Mouse (Mus musculus) neural tube, embryonic 11.5 days (tissue): ENCODE measurements around the gene Nuak2. TPM values are rescaled to one million over a fixed set of nuclear protein-coding genes. Genes with fewer than 3 reads are reported as not detected.

Source experiments
- ATAC-seq: fragments of 200-750 bp; cut with Nextera tagmentation; 2 replicates; pipeline ENCODE4 v1.8.0; 2017; ENCODE audit warnings: moderate number of reproducible peaks, mild to moderate bottlenecking, moderate TSS enrichment, moderate library complexity; ENCODE audit not compliant: insufficient read depth, low FRiP score, low TSS enrichment
- DNase-seq: peaks from one replicate; pipeline ENCODE4 v3.0.0-alpha.2; 2015; ENCODE audit warnings: low spot score
- H3K27ac ChIP-seq: fragments of 300-500 bp; sonication (generic); 2 replicates; pipeline ENCODE4 v1.5.1; 2014; ENCODE audit warnings: low read depth, mild to moderate bottlenecking, low read length
- H3K27me3 ChIP-seq: fragments of 300-500 bp; sonication (generic); 2 replicates; pipeline ENCODE4 v1.6.1; 2014; ENCODE audit warnings: mild to moderate bottlenecking, low read length, mixed read lengths; ENCODE audit not compliant: control insufficient read depth, insufficient read depth
- H3K36me3 ChIP-seq: fragments of 300-500 bp; sonication (generic); 2 replicates; pipeline ENCODE4 v1.6.1; 2014; ENCODE audit warnings: mild to moderate bottlenecking, low read length, moderate library complexity, mixed read lengths; ENCODE audit not compliant: control insufficient read depth, insufficient read depth
- H3K4me1 ChIP-seq: fragments of 300-500 bp; sonication (generic); 2 replicates; pipeline ENCODE4 v1.6.1; 2014; ENCODE audit warnings: low read length, mixed read lengths; ENCODE audit not compliant: control insufficient read depth, insufficient read depth
- H3K4me2 ChIP-seq: fragments of 300-500 bp; sonication (generic); 2 replicates; pipeline ENCODE4 v1.6.1; 2014; ENCODE audit warnings: low read depth, mild to moderate bottlenecking, moderate library complexity
- H3K4me3 ChIP-seq: fragments of 300-500 bp; sonication (generic); 2 replicates; pipeline ENCODE4 v1.5.1; 2014; ENCODE audit warnings: low read depth, low read length
- H3K9ac ChIP-seq: fragments of 300-500 bp; sonication (generic); 2 replicates; pipeline ENCODE4 v1.6.1; 2014; ENCODE audit warnings: mild to moderate bottlenecking, low read length
- H3K9me3 ChIP-seq: fragments of 300-500 bp; sonication (generic); 2 replicates; pipeline ENCODE4 v1.6.1; 2016; ENCODE audit warnings: low read length; ENCODE audit not compliant: control insufficient read depth
- WGBS: fragments of 180-500 bp; shearing (Covaris S2); extraction: QIAGEN DNeasy Blood & Tissue Kit; methylation state at CpG from one replicate; pipeline ENCODE4 v1.1.7; 2014; 5-methylcytosine and 5-hydroxymethylcytosine counted together
- polyA plus RNA-seq: library from polyadenylated mRNA; unstranded; fragments of >200 nt; fragmentation: Nextera tagmentation; extraction: Ambion mirVana; gene quantifications from 2 replicates; pipeline ENCODE4 v1.2.1, GENCODE M21; 2014

Nuak2 gene
- polyA plus RNA-seq, 1 experiment from 2014 or later = 24.4 TPM

- H3K9me3 ChIP-seq = no peaks in the 10 kb centered on the region
- no peak overlapping the region for H3K4me3 ChIP-seq
- WGBS = 69% methylated on average over 1 of the region's 1 CpGs
- no peak for DNase-seq
- no peak overlapping the region for H3K9ac ChIP-seq
- no peak overlapping the region for H3K27ac ChIP-seq
- no peak for ATAC-seq
- H3K4me2 ChIP-seq = no peak overlapping the region
- peaks cover 5% of the 10 kb centered on the region; the same call in 1 of the 2 replicates for H3K4me1 ChIP-seq
- peaks cover 21% of the 10 kb centered on the region for H3K36me3 ChIP-seq
- H3K27me3 ChIP-seq = no peaks in the 10 kb centered on the region
Measured at GRCm38 (mm10) chr1:132356841-132357240, 40.9 kb downstream of the Nuak2 start.

- Histone ChIP-seq H3K9me3 (no peaks in the 10 kb centered on the region), H3K36me3 (peaks cover 21% of the 10 kb centered on the region), H3K9ac (no peak overlapping the region), H3K4me2 (no peak overlapping the region), H3K27me3 (no peaks in the 10 kb centered on the region), H3K4me3 (no peak overlapping the region), H3K4me1 (peaks cover 5% of the 10 kb centered on the region; the same call in 1 of the 2 replicates), H3K27ac (no peak overlapping the region)
- DNase-seq (no peak), ATAC-seq (no peak)
- WGBS = 88% methylated on average over 6 of the region's 6 CpGs
Measured at GRCm38 (mm10) chr1:132361959-132362358, 46.0 kb downstream of the Nuak2 start.

GRCm38 (mm10) chr1:132364388-132364787 is 48.5 kb downstream of the Nuak2 start:
- Histone ChIP-seq H3K36me3 (peaks cover 11% of the 10 kb centered on the region), H3K4me2 (no peak overlapping the region), H3K27ac (no peak overlapping the region), H3K9me3 (no peaks in the 10 kb centered on the region), H3K4me1 (0 out of 2 replicates have a peak, but pooled peaks cover 4% of the 10 kb centered on the region), H3K4me3 (no peak overlapping the region), H3K27me3 (no peaks in the 10 kb centered on the region), H3K9ac (no peak overlapping the region)
- DNase-seq (no peak), ATAC-seq (no peak)
- WGBS = 77% methylated on average over 3 of the region's 3 CpGs

- Histone ChIP-seq H3K27me3 (no peaks in the 10 kb centered on the region), H3K27ac (no peak overlapping the region), H3K4me3 (no peak overlapping the region), H3K9me3 (no peaks in the 10 kb centered on the region), H3K4me2 (no peak overlapping the region), H3K36me3 (peaks cover 9% of the 10 kb centered on the region), H3K9ac (no peak overlapping the region), H3K4me1 (0 out of 2 replicates have a peak, but pooled peaks cover 4% of the 10 kb centered on the region)
- ATAC-seq (no peak), DNase-seq (no peak)
- 88% methylated on average over 7 of the region's 7 CpGs for WGBS
Measured at GRCm38 (mm10) chr1:132364896-132365557, 49.1 kb downstream of the Nuak2 start.

GRCm38 (mm10) chr1:132365645-132366044 is 49.7 kb downstream of the Nuak2 start:
- Histone ChIP-seq H3K9me3 (no peaks in the 10 kb centered on the region), H3K4me3 (no peak overlapping the region), H3K36me3 (peaks cover 3% of the 10 kb centered on the region), H3K4me1 (0 out of 2 replicates have a peak, but pooled peaks cover 4% of the 10 kb centered on the region), H3K9ac (no peak overlapping the region), H3K27ac (no peak overlapping the region), H3K4me2 (no peak overlapping the region), H3K27me3 (no peaks in the 10 kb centered on the region)
- no peak for DNase-seq
- WGBS = 61% methylated on average over 4 of the region's 4 CpGs
- no peak for ATAC-seq

GRCm38 (mm10) chr1:132366235-132366634 is 50.3 kb downstream of the Nuak2 start:
- WGBS = 67% methylated on average over 8 of the region's 8 CpGs
- Histone ChIP-seq H3K9me3 (no peaks in the 10 kb centered on the region), H3K27me3 (no peaks in the 10 kb centered on the region), H3K4me2 (no peak overlapping the region; the same call in 1 of the 2 replicates), H3K36me3 (no peaks in the 10 kb centered on the region), H3K9ac (no peak overlapping the region), H3K4me1 (0 out of 2 replicates have a peak, but pooled peaks cover 4% of the 10 kb centered on the region), H3K27ac (no peak overlapping the region), H3K4me3 (no peak overlapping the region)
- no peak for ATAC-seq
- no peak for DNase-seq

GRCm38 (mm10) chr1:132366937-132367336 is 51.0 kb downstream of the Nuak2 start:
- no peaks in the 10 kb centered on the region for H3K9me3 ChIP-seq
- DNase-seq = no peak
- 0 out of 2 replicates have a peak, but pooled peaks have one; percentile 20 for ATAC-seq
- H3K36me3 ChIP-seq = no peaks in the 10 kb centered on the region
- 0 out of 2 replicates have a peak, but pooled peaks cover 4% of the 10 kb centered on the region for H3K4me1 ChIP-seq
- WGBS = 75% methylated on average over 6 of the region's 6 CpGs
- H3K4me2 ChIP-seq = no peak overlapping the region
- no peak overlapping the region for H3K9ac ChIP-seq
- no peak overlapping the region for H3K27ac ChIP-seq
- peak overlapping the region; percentile 1; the same call in 1 of the 2 replicates for H3K4me3 ChIP-seq
- H3K27me3 ChIP-seq = no peaks in the 10 kb centered on the region

- H3K27me3 ChIP-seq = no peaks in the 10 kb centered on the region
- H3K4me1 ChIP-seq = peaks cover 12% of the 10 kb centered on the region
- DNase-seq = peak; percentile 81
- peak; percentile 67 for ATAC-seq
- 40% methylated on average over 7 of the region's 7 CpGs for WGBS
- H3K4me3 ChIP-seq = no peak overlapping the region
- H3K9ac ChIP-seq = no peak overlapping the region
- H3K27ac ChIP-seq = no peak overlapping the region
- H3K36me3 ChIP-seq = no peaks in the 10 kb centered on the region
- no peaks in the 10 kb centered on the region for H3K9me3 ChIP-seq
- no peak overlapping the region for H3K4me2 ChIP-seq
Measured at GRCm38 (mm10) chr1:132367692-132368506, 52.0 kb downstream of the Nuak2 start.
